Mouse (Mus musculus): ENCODE results near the gene Kif22. TPM values are rescaled to one million over a fixed set of nuclear protein-coding genes. Genes with fewer than 3 reads are reported as not detected.
"Not testable (repeated sequence)": the region's sequence is repeated elsewhere in the genome, so short reads cannot be mapped to it uniquely, and the experiment has no call there.

Gene Kif22
- polyA plus RNA-seq (2012; rRNA removed): 18.4 and 19.3 TPM in 2 replicates

GRCm38 (mm10) chr7:127041851-127042672 lies at the start of gene Kif22:
Kif22 (minus strand) TSS chr7:127042471.
- 1% methylated on average over 53 of the region's 53 CpGs for WGBS
- peak; percentile 73 for DNase-seq (ENCODE audit: low read depth, low spot score)

GRCm38 (mm10) chr7:127091114-127091896 lies 49.0 kb upstream of the Kif22 start, which contains the start of gene AI467606:
AI467606 (plus strand) TSS chr7:127091359.
- no peak for DNase-seq (ENCODE audit: low read depth, low spot score)
- WGBS: 73% methylated on average over 16 of the region's 16 CpGs

GRCm38 (mm10) chr7:127090154-127091113 lies 48.2 kb upstream of the Kif22 start:
- 91% methylated on average over 20 of the region's 20 CpGs for WGBS
- DNase-seq (ENCODE audit: low read depth, low spot score): no peak

GRCm38 (mm10) chr7:127088901-127089845 lies 46.9 kb upstream of the Kif22 start:
- WGBS: 12% methylated on average over 27 of the region's 27 CpGs
- DNase-seq (ENCODE audit: low read depth, low spot score): no peak

GRCm38 (mm10) chr7:127088083-127088482 lies 45.8 kb upstream of the Kif22 start:
- no peak for DNase-seq (ENCODE audit: low read depth, low spot score)
- WGBS: 44% methylated on average over 3 of the region's 3 CpGs

GRCm38 (mm10) chr7:127087278-127088010 lies 45.2 kb upstream of the Kif22 start, which contains the start of gene Zg16:
Zg16 (minus strand) TSS chr7:127087328.
- DNase-seq (ENCODE audit: low read depth, low spot score): not testable (repeated sequence)
- 71% methylated on average over 6 of the region's 6 CpGs for WGBS

- WGBS: 70% methylated on average over 6 of the region's 6 CpGs
- DNase-seq (ENCODE audit: low read depth, low spot score): not testable (repeated sequence)
Observed at GRCm38 (mm10) chr7:127085751-127086150, 43.5 kb upstream of the Kif22 start.

GRCm38 (mm10) chr7:127084794-127085193 lies 42.5 kb upstream of the Kif22 start:
- no peak for DNase-seq (ENCODE audit: low read depth, low spot score)
- WGBS: 55% methylated on average over 2 of the region's 2 CpGs

GRCm38 (mm10) chr7:127083689-127084088 lies 41.4 kb upstream of the Kif22 start:
- 28% methylated on average over 4 of the region's 4 CpGs for WGBS

GRCm38 (mm10) chr7:127082995-127083394 lies 40.7 kb upstream of the Kif22 start:
- WGBS: 51% methylated on average over 2 of the region's 2 CpGs
- DNase-seq (ENCODE audit: low read depth, low spot score): no peak

More at GRCm38 (mm10) chr7:127083689-127084088, 41.4 kb upstream of the Kif22 start:
- DNase-seq (ENCODE audit: low read depth, low spot score): no peak

GRCm38 (mm10) chr7:127082271-127082670 lies 40.0 kb upstream of the Kif22 start:
- 80% methylated on average over 8 of the region's 8 CpGs for WGBS
- no peak for DNase-seq (ENCODE audit: low read depth, low spot score)

GRCm38 (mm10) chr7:127080045-127080444 lies 37.8 kb upstream of the Kif22 start:
- WGBS: 47% methylated on average over 3 of the region's 3 CpGs
- no peak for DNase-seq (ENCODE audit: low read depth, low spot score)

- no peak for DNase-seq (ENCODE audit: low read depth, low spot score)
- 89% methylated on average over 3 of the region's 3 CpGs for WGBS
Observed at GRCm38 (mm10) chr7:127077692-127078091, 35.4 kb upstream of the Kif22 start.

- no peak for DNase-seq (ENCODE audit: low read depth, low spot score)
- WGBS: 68% methylated on average over 5 of the region's 5 CpGs
Observed at GRCm38 (mm10) chr7:127076188-127076587, 33.9 kb upstream of the Kif22 start.

GRCm38 (mm10) chr7:127073221-127073620 lies 30.9 kb upstream of the Kif22 start:
- 51% methylated on average over 4 of the region's 4 CpGs for WGBS
- DNase-seq (ENCODE audit: low read depth, low spot score): no peak

- 29% methylated on average over 4 of the region's 4 CpGs for WGBS
- peak; percentile 65 for DNase-seq (ENCODE audit: low read depth, low spot score)
Observed at GRCm38 (mm10) chr7:127070871-127071413, 28.7 kb upstream of the Kif22 start.

GRCm38 (mm10) chr7:127066317-127066716 lies 24.0 kb upstream of the Kif22 start:
- no peak for DNase-seq (ENCODE audit: low read depth, low spot score)
- WGBS: 51% methylated on average over 4 of the region's 4 CpGs
